Mouse (Mus musculus) intestine, embryonic 16.5 days (tissue): ENCODE measurements at regions not wholly inside any gene's neighbourhood (a gene's known extent, or its start where the extent isn't known, plus 50 kb on each side); places are given as distances from the start of the nearest gene placed in this dataset.

Experiments
- ATAC-seq: fragments of 200-750 bp; cut with Nextera tagmentation; 2 replicates; pipeline ENCODE4 v1.8.0; 2017; ENCODE audit warnings: moderate TSS enrichment, moderate library complexity
- H3K27ac ChIP-seq: fragments of 300-500 bp; sonication (generic); 2 replicates; pipeline ENCODE4 v1.5.1; 2014; ENCODE audit warnings: mild to moderate bottlenecking, low read length
- H3K27me3 ChIP-seq: fragments of 300-500 bp; sonication (generic); replicated peaks from 2 replicates; pipeline ENCODE4 v1.6.1; 2014; ENCODE audit warnings: low read length, control low read depth, mixed read lengths; ENCODE audit not compliant: control insufficient read depth, insufficient read depth
- H3K36me3 ChIP-seq: fragments of 300-500 bp; sonication (generic); 2 replicates; pipeline ENCODE4 v1.6.1; 2014; ENCODE audit warnings: low read length, control low read depth; ENCODE audit not compliant: control insufficient read depth, insufficient read depth
- H3K4me1 ChIP-seq: fragments of 300-500 bp; sonication (generic); 2 replicates; pipeline ENCODE4 v1.6.1; 2014; ENCODE audit warnings: low read length, control low read depth, mixed read lengths; ENCODE audit not compliant: control insufficient read depth, insufficient read depth
- H3K4me2 ChIP-seq: fragments of 300-500 bp; sonication (generic); 2 replicates; pipeline ENCODE4 v1.6.1; 2014; ENCODE audit warnings: low read depth, low read length, control low read depth
- H3K4me3 ChIP-seq: fragments of 300-500 bp; sonication (generic); 2 replicates; pipeline ENCODE4 v1.5.1; 2014; ENCODE audit warnings: mild to moderate bottlenecking, low read length
- H3K9ac ChIP-seq: fragments of 300-500 bp; sonication (generic); 2 replicates; pipeline ENCODE4 v1.6.1; 2014; ENCODE audit warnings: low read depth, low read length
- H3K9me3 ChIP-seq: fragments of 300-500 bp; sonication (generic); 2 replicates; pipeline ENCODE4 v1.6.1; 2016; ENCODE audit warnings: low read length, control low read depth; ENCODE audit not compliant: control insufficient read depth
- WGBS: fragments of 180-500 bp; shearing (Covaris S2); extraction: QIAGEN DNeasy Blood & Tissue Kit; methylation state at CpG from one replicate; pipeline ENCODE4 v1.1.7; 2014; 5-methylcytosine and 5-hydroxymethylcytosine counted together

- 88% methylated on average over 1 of the region's 1 CpGs for WGBS
- no peak overlapping the region for H3K4me3 ChIP-seq
- no peaks in the 10 kb centered on the region for H3K36me3 ChIP-seq
- H3K9me3 ChIP-seq, result no peaks in the 10 kb centered on the region
- no peak overlapping the region for H3K9ac ChIP-seq
- H3K4me1 ChIP-seq, result no peaks in the 10 kb centered on the region
- no peak overlapping the region for H3K27ac ChIP-seq
- no peaks in the 10 kb centered on the region for H3K27me3 ChIP-seq
- ATAC-seq, result no peak
- H3K4me2 ChIP-seq, result no peak overlapping the region
Observed at GRCm38 (mm10) chr12:95173810-95174402, 518.1 kb upstream of the Flrt2 start.

DNA sequence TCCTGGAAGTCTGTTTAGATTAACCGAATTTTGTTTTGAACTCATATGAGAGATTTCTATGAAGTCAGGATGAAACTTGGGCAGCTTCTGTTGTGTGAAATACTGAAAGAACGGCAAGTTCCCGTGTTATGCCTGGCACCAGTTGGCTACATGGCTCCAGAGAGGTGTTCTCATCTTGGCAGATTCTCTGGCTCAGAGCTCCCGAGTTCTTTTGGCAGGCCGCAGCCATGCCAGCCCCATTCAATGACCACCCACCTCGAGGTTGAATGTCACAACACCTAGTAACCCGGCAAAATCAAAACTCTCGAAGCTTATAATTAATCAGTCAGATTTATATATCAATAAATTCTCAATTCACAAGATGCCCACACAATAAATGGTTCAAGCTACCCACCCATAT, 489.5 kb upstream of the Flrt2 start:
- Histone ChIP-seq H3K27me3 (no peaks in the 10 kb centered on the region), H3K9me3 (no peaks in the 10 kb centered on the region), H3K27ac (no peak overlapping the region), H3K4me2 (no peak overlapping the region), H3K4me3 (no peak overlapping the region), H3K36me3 (no peaks in the 10 kb centered on the region), H3K4me1 (no peaks in the 10 kb centered on the region), H3K9ac (no peak overlapping the region)
- WGBS, result 89% methylated on average over 8 of the region's 8 CpGs
- no peak for ATAC-seq

DNA sequence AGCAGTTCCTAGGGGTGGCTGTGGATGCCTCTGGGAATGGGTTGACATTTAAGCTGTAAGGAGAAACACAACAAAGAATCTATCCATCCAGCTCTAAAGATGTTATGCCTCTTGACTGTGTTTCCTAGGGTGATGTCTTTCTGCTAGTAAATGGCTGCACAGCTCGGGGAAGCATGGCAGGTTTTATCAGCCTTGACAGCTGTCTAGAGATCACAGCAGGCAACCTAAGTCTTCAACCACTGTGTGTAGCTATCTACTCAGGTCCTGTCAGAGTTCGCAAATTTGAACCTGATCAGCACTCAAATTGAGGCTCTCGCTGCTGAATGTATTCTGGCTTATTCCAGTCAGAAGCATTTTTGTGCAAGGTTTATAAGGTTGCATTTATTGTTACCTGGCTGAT, 486.9 kb upstream of the Flrt2 start:
- H3K9ac ChIP-seq, result no peak overlapping the region
- H3K4me3 ChIP-seq, result no peak overlapping the region
- 83% methylated on average over 3 of the region's 3 CpGs for WGBS
- no peak overlapping the region for H3K4me2 ChIP-seq
- no peaks in the 10 kb centered on the region for H3K4me1 ChIP-seq
- no peaks in the 10 kb centered on the region for H3K9me3 ChIP-seq
- no peak for ATAC-seq
- H3K36me3 ChIP-seq, result no peaks in the 10 kb centered on the region
- no peaks in the 10 kb centered on the region for H3K27me3 ChIP-seq
- no peak overlapping the region for H3K27ac ChIP-seq

GRCm38 (mm10) chr12:95239158-95239779, 452.8 kb upstream of the Flrt2 start:
- H3K4me3 ChIP-seq, result no peak overlapping the region
- H3K36me3 ChIP-seq, result no peaks in the 10 kb centered on the region
- no peaks in the 10 kb centered on the region for H3K9me3 ChIP-seq
- no peak overlapping the region for H3K4me2 ChIP-seq
- H3K4me1 ChIP-seq, result no peaks in the 10 kb centered on the region
- H3K27me3 ChIP-seq, result no peaks in the 10 kb centered on the region
- ATAC-seq, result no peak
- H3K9ac ChIP-seq, result no peak overlapping the region
- no peak overlapping the region for H3K27ac ChIP-seq
- 47% methylated on average over 3 of the region's 3 CpGs for WGBS

DNA sequence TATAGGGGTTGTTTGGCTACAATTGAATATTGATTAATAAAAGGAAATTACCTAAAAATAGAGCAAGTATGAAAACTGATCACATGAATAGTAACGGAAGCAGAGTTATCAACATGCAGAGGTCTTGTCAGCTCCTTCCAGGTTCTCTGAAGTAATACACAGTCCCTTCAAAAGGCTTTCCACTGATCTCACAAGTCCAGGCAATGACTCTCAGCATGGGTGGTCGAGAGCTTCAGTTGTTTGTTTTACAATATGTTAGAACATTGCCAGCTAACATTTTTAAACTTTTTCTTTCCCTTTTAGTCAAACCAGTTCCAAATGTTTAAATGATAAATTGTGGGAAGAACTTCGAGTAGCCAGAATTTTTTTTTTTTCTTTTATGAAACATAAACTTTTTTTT, 424.8 kb upstream of the Flrt2 start:
- no peak for ATAC-seq
- Histone ChIP-seq H3K27me3 (no peaks in the 10 kb centered on the region), H3K4me2 (no peak overlapping the region), H3K36me3 (no peaks in the 10 kb centered on the region), H3K9ac (no peak overlapping the region), H3K27ac (no peak overlapping the region), H3K4me1 (no peaks in the 10 kb centered on the region), H3K4me3 (no peak overlapping the region), H3K9me3 (no peaks in the 10 kb centered on the region)
- WGBS, result 36% methylated on average over 3 of the region's 3 CpGs

- no peaks in the 10 kb centered on the region for H3K36me3 ChIP-seq
- no peaks in the 10 kb centered on the region for H3K27me3 ChIP-seq
- 80% methylated on average over 2 of the region's 2 CpGs for WGBS
- H3K9ac ChIP-seq, result no peak overlapping the region
- no peak for ATAC-seq
- H3K4me3 ChIP-seq, result no peak overlapping the region
- H3K27ac ChIP-seq, result no peak overlapping the region
- H3K4me1 ChIP-seq, result no peaks in the 10 kb centered on the region
- H3K4me2 ChIP-seq, result no peak overlapping the region
- no peaks in the 10 kb centered on the region for H3K9me3 ChIP-seq
Observed at GRCm38 (mm10) chr12:95305386-95305785, 386.6 kb upstream of the Flrt2 start.

GRCm38 (mm10) chr12:95315151-95315750, 376.8 kb upstream of the Flrt2 start:
- ATAC-seq, result no peak
- no peaks in the 10 kb centered on the region for H3K36me3 ChIP-seq
- WGBS, result 77% methylated on average over 2 of the region's 2 CpGs
- no peaks in the 10 kb centered on the region for H3K4me1 ChIP-seq
- H3K27me3 ChIP-seq, result no peaks in the 10 kb centered on the region
- no peak overlapping the region for H3K4me2 ChIP-seq
- no peak overlapping the region for H3K4me3 ChIP-seq
- H3K9ac ChIP-seq, result no peak overlapping the region
- H3K9me3 ChIP-seq, result no peaks in the 10 kb centered on the region
- H3K27ac ChIP-seq, result no peak overlapping the region

GRCm38 (mm10) chr12:95316820-95317219, 375.2 kb upstream of the Flrt2 start:
- ATAC-seq, result no peak
- no peak overlapping the region for H3K4me2 ChIP-seq
- H3K27me3 ChIP-seq, result no peaks in the 10 kb centered on the region
- no peaks in the 10 kb centered on the region for H3K9me3 ChIP-seq
- H3K4me3 ChIP-seq, result no peak overlapping the region
- no peak overlapping the region for H3K27ac ChIP-seq
- WGBS, result 44% methylated on average over 1 of the region's 1 CpGs
- no peak overlapping the region for H3K9ac ChIP-seq
- no peaks in the 10 kb centered on the region for H3K4me1 ChIP-seq
- H3K36me3 ChIP-seq, result no peaks in the 10 kb centered on the region

DNA sequence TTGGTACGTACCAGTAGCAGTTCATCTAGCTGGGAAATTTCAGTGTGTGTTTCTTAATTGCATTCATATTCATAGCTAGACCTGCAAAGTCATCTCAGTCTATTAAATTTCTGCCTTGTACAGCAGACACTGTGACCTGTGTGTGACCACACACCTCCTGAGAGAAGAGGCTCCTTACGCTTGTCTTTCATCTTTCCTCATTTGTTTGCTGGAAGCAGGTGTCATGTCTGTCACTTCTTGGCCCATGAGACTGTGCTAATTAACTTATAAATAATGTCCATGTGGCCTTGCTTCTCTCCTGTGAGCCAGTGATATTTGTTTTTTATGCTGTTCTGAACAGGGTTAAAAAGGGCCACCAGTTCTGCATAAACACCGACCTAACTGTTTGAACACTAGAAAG, 370.3 kb upstream of the Flrt2 start:
- H3K9ac ChIP-seq, result no peak overlapping the region
- ATAC-seq, result no peak
- WGBS, result 77% methylated on average over 3 of the region's 3 CpGs
- no peaks in the 10 kb centered on the region for H3K4me1 ChIP-seq
- H3K4me3 ChIP-seq, result no peak overlapping the region
- no peaks in the 10 kb centered on the region for H3K27me3 ChIP-seq
- no peaks in the 10 kb centered on the region for H3K36me3 ChIP-seq
- no peaks in the 10 kb centered on the region for H3K9me3 ChIP-seq
- H3K4me2 ChIP-seq, result no peak overlapping the region
- H3K27ac ChIP-seq, result no peak overlapping the region
